9 mouse cellular contexts compared by ENCODE assay signal in genomic region chr13:78206891-78207430, GRCm38 (mm10). TPM values are rescaled to one million over a fixed set of nuclear protein-coding genes. Genes with fewer than 3 reads are reported as not detected.
DNase-seq lines count a peak whose midpoint lies in the region; ATAC-seq and TF ChIP-seq lines count a peak whose summit lies in the region.
"Had no signal": no experiment of that assay in that cellular context is flagged by ENCODE, and none has a peak within 500 bp of the region (broad histone marks: within the 10 kb centered on the region; RNA-seq: fewer than 3 reads in every experiment).

No protein-coding gene starts in this region.

- no peak for DNase-seq in kidney, postnatal 0 days (ENCODE audit: low spot score)
- DNase-seq in kidney, adult 8-10 months: no peak
- DNase-seq in embryonic facial prominence, embryonic 10.5 days (ENCODE audit: low spot score): no peak
- DNase-seq in natural killer cell, adult 2 months (ENCODE audit: low spot score in 2 of 2): no peak
- DNase-seq in lung, postnatal 14 days: no peak
- DNase-seq in urinary bladder, postnatal 4 days (ENCODE audit: low spot score in 2 of 2): no peak
- DNase-seq: liver, postnatal 0 days had no signal

- peak overlapping the region; percentile 3; the same call in 1 of the 2 replicates for H3K4me3 ChIP-seq in kidney, postnatal 0 days (replicated peaks; ENCODE audit: low read depth, low read length)
- H3K4me3 ChIP-seq in embryonic facial prominence, embryonic 10.5 days: peak overlapping the region; percentile 23; the same call in 1 of the 2 replicates
- peak overlapping the region; percentile 2; the same call in 1 of the 2 replicates for H3K4me3 ChIP-seq in hindbrain, embryonic 13.5 days
- H3K4me3 ChIP-seq in neural tube, embryonic 15.5 days (replicated peaks): no peak overlapping the region

- peaks cover 13% of the 10 kb centered on the region; the same call in 1 of the 2 replicates for H3K4me1 ChIP-seq in kidney, postnatal 0 days (replicated peaks; ENCODE audit: insufficient read depth, low read length)
- H3K4me1 ChIP-seq in embryonic facial prominence, embryonic 10.5 days: peaks cover 84% of the 10 kb centered on the region
- H3K4me1 ChIP-seq in hindbrain, embryonic 13.5 days (replicated peaks): peaks cover 73% of the 10 kb centered on the region
- H3K4me1 ChIP-seq in neural tube, embryonic 15.5 days: peaks cover 67% of the 10 kb centered on the region

- 57% methylated on average over 7 of the region's 7 CpGs for WGBS in kidney, postnatal 0 days
- 32% methylated on average over 7 of the region's 7 CpGs for WGBS in embryonic facial prominence, embryonic 10.5 days
- 19% methylated on average over 7 of the region's 7 CpGs for WGBS in hindbrain, embryonic 13.5 days
- 29% methylated on average over 7 of the region's 7 CpGs for WGBS in neural tube, embryonic 15.5 days

- H3K27me3 ChIP-seq in kidney, postnatal 0 days (ENCODE audit: insufficient read depth, low read length): peaks cover 5% of the 10 kb centered on the region; the same call in 1 of the 2 replicates
- H3K27me3 ChIP-seq in embryonic facial prominence, embryonic 10.5 days (replicated peaks; ENCODE audit: low read depth, poor library complexity, severe bottlenecking): peaks cover 64% of the 10 kb centered on the region
- H3K27me3 ChIP-seq in hindbrain, embryonic 13.5 days: 0 out of 2 replicates have a peak, but pooled peaks cover 3% of the 10 kb centered on the region
- H3K27me3 ChIP-seq in neural tube, embryonic 15.5 days (replicated peaks): no peaks in the 10 kb centered on the region

- no peak overlapping the region for H3K27ac ChIP-seq in kidney, postnatal 0 days
- H3K27ac ChIP-seq in embryonic facial prominence, embryonic 10.5 days (replicated peaks): peak overlapping the region; percentile 40; the same call in 1 of the 2 replicates
- H3K27ac ChIP-seq in hindbrain, embryonic 13.5 days: peak overlapping the region; percentile 69
- peak overlapping the region; percentile 38; the same call in 1 of the 2 replicates for H3K27ac ChIP-seq in neural tube, embryonic 15.5 days (replicated peaks)

- TF ChIP-seq CTCF in kidney, postnatal 0 days (IDR thresholded peaks at IDR 0.05; ENCODE audit: low read depth): no peak

- no peaks in the 10 kb centered on the region for H3K36me3 ChIP-seq in kidney, postnatal 0 days (ENCODE audit: insufficient read depth, low read length)
- H3K36me3 ChIP-seq in embryonic facial prominence, embryonic 10.5 days (replicated peaks): no peaks in the 10 kb centered on the region
- no peaks in the 10 kb centered on the region for H3K36me3 ChIP-seq in hindbrain, embryonic 13.5 days
- no peaks in the 10 kb centered on the region for H3K36me3 ChIP-seq in neural tube, embryonic 15.5 days

- no peak overlapping the region for H3K9ac ChIP-seq in kidney, postnatal 0 days (ENCODE audit: low read depth, low read length)
- peak overlapping the region; percentile 61 for H3K9ac ChIP-seq in hindbrain, embryonic 13.5 days
- H3K9ac ChIP-seq in neural tube, embryonic 15.5 days (replicated peaks): no peak overlapping the region
- H3K9ac ChIP-seq: liver, postnatal 0 days had no signal

- no peak for ATAC-seq in kidney, postnatal 0 days (replicated peaks; ENCODE audit: low FRiP score, low read depth)
- no peak for ATAC-seq in hindbrain, embryonic 13.5 days (ENCODE audit: low FRiP score)
- ATAC-seq in neural tube, embryonic 15.5 days (ENCODE audit: low FRiP score): no peak
- ATAC-seq: liver, postnatal 0 days had no signal

- no peaks in the 10 kb centered on the region for H3K9me3 ChIP-seq in kidney, postnatal 0 days (replicated peaks; ENCODE audit: low read length)
- H3K9me3 ChIP-seq in embryonic facial prominence, embryonic 10.5 days: no peaks in the 10 kb centered on the region
- no peaks in the 10 kb centered on the region for H3K9me3 ChIP-seq in hindbrain, embryonic 13.5 days
- H3K9me3 ChIP-seq in neural tube, embryonic 15.5 days (replicated peaks): no peaks in the 10 kb centered on the region

- H3K4me2 ChIP-seq in kidney, postnatal 0 days (ENCODE audit: low read length): peak overlapping the region; percentile 34
- H3K4me2 ChIP-seq in hindbrain, embryonic 13.5 days: peak overlapping the region; percentile 92
- H3K4me2 ChIP-seq in neural tube, embryonic 15.5 days: peak overlapping the region; percentile 40

RNA-seq across cellular contexts. Expression of gene Nr2f1, which starts 7.4 kb away (rescaled TPM):
- polyA plus RNA-seq in kidney, postnatal 0 days (2015; fragmentation: Nextera tagmentation; extraction: Ambion mirVana): 9.8 and 11.2 TPM in 2 replicates
- polyA plus RNA-seq in embryonic facial prominence, embryonic 10.5 days (2016; fragmentation: Nextera tagmentation; extraction: Ambion mirVana): 54.4 and 58.6 TPM in 2 replicates
- polyA plus RNA-seq in hindbrain, embryonic 13.5 days (2015; fragmentation: Nextera tagmentation; extraction: Ambion mirVana): 68.9 and 71.3 TPM in 2 replicates
- 30.3 and 37.8 TPM in 2 replicates for polyA plus RNA-seq in neural tube, embryonic 15.5 days (2015; fragmentation: Nextera tagmentation; extraction: Ambion mirVana)

Comparison
In these comparisons a context has a peak if more than half of its experiments do, and no peak if none do; other contexts are left out.
1. H3K4me2 ChIP-seq: peak in every context shown above with its lines; median percentile 92 in hindbrain, embryonic 13.5 days; 40 in neural tube, embryonic 15.5 days; 34 in kidney, postnatal 0 days.